Mouse (Mus musculus) kidney, adult 2 months (tissue): ENCODE data around the gene Dera. TPM values are rescaled to one million over a fixed set of nuclear protein-coding genes. Genes with fewer than 3 reads are reported as not detected.

ENCODE experiments used
- DNase-seq: peaks from one replicate; pipeline ENCODE4 v3.0.0; 2021
- H3K27ac ChIP-seq: fragments of 200-500 bp; 2 replicates; pipeline ENCODE4 v1.5.1; 2012; ENCODE audit warnings: low read depth, low read length, control low read depth, inconsistent platforms; ENCODE audit not compliant: insufficient read depth
- H3K27me3 ChIP-seq: fragments of 200-500 bp; replicated peaks from 2 replicates; pipeline ENCODE4 v1.6.1; 2012; ENCODE audit warnings: mild to moderate bottlenecking, moderate library complexity, low read length, inconsistent platforms; ENCODE audit not compliant: control insufficient read depth, insufficient read depth
- H3K36me3 ChIP-seq: fragments of 200-500 bp; 2 replicates; pipeline ENCODE4 v1.6.1; 2012; ENCODE audit warnings: mild to moderate bottlenecking, moderate library complexity, low read length, inconsistent platforms; ENCODE audit not compliant: control insufficient read depth, insufficient read depth
- H3K4me1 ChIP-seq: fragments of 200-500 bp; 2 replicates; pipeline ENCODE4 v1.6.1; 2011; ENCODE audit warnings: low read length; ENCODE audit not compliant: control insufficient read depth, insufficient read depth
- H3K4me3 ChIP-seq: fragments of 200-500 bp; 2 replicates; pipeline ENCODE4 v1.5.1; 2011; ENCODE audit warnings: mild to moderate bottlenecking, low read depth, low read length, control low read depth; ENCODE audit not compliant: insufficient read depth
- CTCF ChIP-seq: fragments of 200-500 bp; conservative IDR thresholded peaks from 2 replicates; pipeline ENCODE4 v1.5.1; 2011; ENCODE audit warnings: low read depth, mild to moderate bottlenecking, control low read depth, low read length, moderate library complexity, mixed read lengths; ENCODE audit not compliant: insufficient read depth, insufficient read length
- POLR2A ChIP-seq: fragments of 200-500 bp; IDR thresholded peaks from one replicate; pipeline ENCODE4 v1.6.1; 2011; ENCODE audit warnings: low read depth, low read length, control low read depth
- WGBS: fragments of 180-500 bp; shearing (Covaris S2); methylation state at CpG from one replicate; pipeline ENCODE4 v1.1.7; 2018; 5-methylcytosine and 5-hydroxymethylcytosine counted together
- polyA plus RNA-seq: library from polyadenylated mRNA; depleted of rRNA; stranded (reverse); fragments of >200 nt; gene quantifications from 2 replicates; pipeline ENCODE4 v1.2.3, GENCODE M21; 2012

Dera gene
- polyA plus RNA-seq, 1 experiment = 38.2 TPM

DNA sequence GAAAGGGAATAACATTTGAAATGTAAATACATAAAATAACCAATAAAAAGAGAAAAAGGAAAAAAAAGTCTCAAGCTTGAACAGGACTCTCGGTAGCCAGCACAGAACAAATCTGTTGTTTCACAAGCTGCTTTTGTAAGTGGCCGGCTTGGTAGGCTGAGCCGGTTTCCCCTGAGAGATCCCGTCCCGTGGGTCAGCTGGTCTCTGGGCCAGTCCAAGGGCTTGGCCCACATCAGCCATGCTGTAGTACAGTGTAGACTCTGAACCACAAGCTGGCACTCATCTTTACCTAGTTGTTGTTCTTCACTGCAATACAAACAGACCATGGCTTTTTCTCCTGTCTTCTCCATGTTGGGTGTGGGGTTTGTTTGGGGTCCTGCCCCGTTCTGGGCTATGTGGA lies 53.0 kb downstream of the Dera start:
- H3K4me1 ChIP-seq = 0 out of 2 replicates have a peak, but pooled peaks cover 4% of the 10 kb centered on the region
- 89% methylated on average over 6 of the region's 6 CpGs for WGBS
- H3K36me3 ChIP-seq = no peaks in the 10 kb centered on the region
- H3K27me3 ChIP-seq = no peaks in the 10 kb centered on the region
- DNase-seq = no peak
- H3K27ac ChIP-seq = no peak overlapping the region
- H3K4me3 ChIP-seq = no peak overlapping the region
- no peak for TF ChIP-seq POLR2A
- no peak for TF ChIP-seq CTCF

DNA sequence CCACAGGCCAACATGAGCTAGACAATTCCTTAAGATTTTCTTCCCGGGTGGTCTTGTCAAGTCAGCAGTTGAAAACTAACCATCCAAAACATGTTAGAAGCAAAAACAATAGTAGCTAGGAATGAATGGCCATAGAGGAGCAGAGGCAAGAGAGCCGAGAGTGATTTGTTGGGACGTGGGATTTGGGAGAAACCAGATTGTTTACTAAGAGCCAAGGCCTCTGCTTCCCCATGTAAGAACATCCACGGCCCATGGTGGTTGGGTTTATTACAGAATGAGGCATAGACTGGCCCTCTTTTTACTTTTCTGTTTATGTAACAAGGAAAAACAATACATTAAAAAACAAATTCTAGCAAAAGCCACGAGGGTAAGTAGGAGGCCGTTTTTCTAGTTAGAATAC lies 54.4 kb downstream of the Dera start:
- H3K4me3 ChIP-seq = no peak overlapping the region
- H3K27me3 ChIP-seq = no peaks in the 10 kb centered on the region
- WGBS = 38% methylated on average over 6 of the region's 6 CpGs
- no peak for TF ChIP-seq POLR2A
- no peak for TF ChIP-seq CTCF
- 0 out of 2 replicates have a peak, but pooled peaks cover 4% of the 10 kb centered on the region for H3K4me1 ChIP-seq
- no peak for DNase-seq
- H3K36me3 ChIP-seq = no peaks in the 10 kb centered on the region
- no peak overlapping the region for H3K27ac ChIP-seq

- 42% methylated on average over 5 of the region's 5 CpGs for WGBS
- no peak for TF ChIP-seq CTCF
- no peak for TF ChIP-seq POLR2A
- H3K27ac ChIP-seq = no peak overlapping the region
- H3K4me3 ChIP-seq = no peak overlapping the region
- DNase-seq = no peak
- H3K36me3 ChIP-seq = no peaks in the 10 kb centered on the region
- H3K4me1 ChIP-seq = 0 out of 2 replicates have a peak, but pooled peaks cover 4% of the 10 kb centered on the region
- H3K27me3 ChIP-seq = no peaks in the 10 kb centered on the region
Observed at GRCm38 (mm10) chr6:137810136-137810535, 55.8 kb downstream of the Dera start.

- no peaks in the 10 kb centered on the region for H3K27me3 ChIP-seq
- H3K36me3 ChIP-seq = no peaks in the 10 kb centered on the region
- H3K27ac ChIP-seq = no peak overlapping the region
- TF ChIP-seq CTCF (no peak), POLR2A (no peak)
- DNase-seq = no peak
- WGBS = 69% methylated on average over 1 of the region's 1 CpGs
- H3K4me3 ChIP-seq = no peak overlapping the region
- 0 out of 2 replicates have a peak, but pooled peaks cover 4% of the 10 kb centered on the region for H3K4me1 ChIP-seq
Observed at GRCm38 (mm10) chr6:137814006-137814405, 59.7 kb downstream of the Dera start.

DNA sequence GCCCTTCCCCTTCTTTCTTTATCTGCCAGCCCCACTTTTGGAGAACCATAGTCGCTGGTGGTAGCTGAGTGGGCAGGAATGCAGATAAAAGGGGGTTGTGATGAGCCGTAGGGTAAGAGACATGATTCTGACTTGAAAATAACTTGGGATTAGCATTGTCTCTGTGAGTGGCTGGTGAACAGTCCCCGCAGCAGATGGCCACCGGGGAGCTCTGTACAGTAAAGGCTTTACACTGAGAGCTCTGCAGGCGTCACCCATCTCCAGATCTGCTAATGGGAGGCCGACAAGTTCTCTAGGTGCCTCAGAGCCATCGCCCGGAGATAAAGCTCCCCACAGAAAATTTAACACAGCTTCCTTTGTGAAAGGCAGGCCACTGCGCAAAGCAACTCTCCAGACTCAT lies 62.2 kb downstream of the Dera start:
- Histone ChIP-seq H3K36me3 (no peaks in the 10 kb centered on the region), H3K4me3 (no peak overlapping the region), H3K27me3 (no peaks in the 10 kb centered on the region), H3K27ac (no peak overlapping the region), H3K4me1 (no peaks in the 10 kb centered on the region)
- no peak for DNase-seq
- no peak for TF ChIP-seq CTCF
- TF ChIP-seq POLR2A = no peak
- 91% methylated on average over 9 of the region's 9 CpGs for WGBS

- Histone ChIP-seq H3K27me3 (no peaks in the 10 kb centered on the region), H3K36me3 (no peaks in the 10 kb centered on the region), H3K4me3 (no peak overlapping the region), H3K4me1 (no peaks in the 10 kb centered on the region), H3K27ac (no peak overlapping the region)
- TF ChIP-seq CTCF (no peak), POLR2A (no peak)
- 67% methylated on average over 5 of the region's 5 CpGs for WGBS
- no peak for DNase-seq
Observed at GRCm38 (mm10) chr6:137822550-137822949, 68.2 kb downstream of the Dera start.

GRCm38 (mm10) chr6:137824046-137825021 lies 70.0 kb downstream of the Dera start:
- H3K4me3 ChIP-seq = no peak overlapping the region
- H3K27me3 ChIP-seq = no peaks in the 10 kb centered on the region
- no peak for TF ChIP-seq CTCF
- TF ChIP-seq POLR2A = no peak
- H3K36me3 ChIP-seq = no peaks in the 10 kb centered on the region
- 85% methylated on average over 7 of the region's 7 CpGs for WGBS
- H3K4me1 ChIP-seq = no peaks in the 10 kb centered on the region
- no peak for DNase-seq
- no peak overlapping the region for H3K27ac ChIP-seq
